Mouse (Mus musculus) yolk sac, embryonic 10.5 days (tissue): ENCODE measurements around the gene Efhd2.
A peak's percentile ranks its signal among the peaks of the same experiment; 100 is the strongest.

ENCODE experiments used
- DNase-seq: peaks from one replicate; pipeline ENCODE4 v3.0.0-alpha.2; 2017; ENCODE audit warnings: low spot score

The Efhd2 gene

DNA sequence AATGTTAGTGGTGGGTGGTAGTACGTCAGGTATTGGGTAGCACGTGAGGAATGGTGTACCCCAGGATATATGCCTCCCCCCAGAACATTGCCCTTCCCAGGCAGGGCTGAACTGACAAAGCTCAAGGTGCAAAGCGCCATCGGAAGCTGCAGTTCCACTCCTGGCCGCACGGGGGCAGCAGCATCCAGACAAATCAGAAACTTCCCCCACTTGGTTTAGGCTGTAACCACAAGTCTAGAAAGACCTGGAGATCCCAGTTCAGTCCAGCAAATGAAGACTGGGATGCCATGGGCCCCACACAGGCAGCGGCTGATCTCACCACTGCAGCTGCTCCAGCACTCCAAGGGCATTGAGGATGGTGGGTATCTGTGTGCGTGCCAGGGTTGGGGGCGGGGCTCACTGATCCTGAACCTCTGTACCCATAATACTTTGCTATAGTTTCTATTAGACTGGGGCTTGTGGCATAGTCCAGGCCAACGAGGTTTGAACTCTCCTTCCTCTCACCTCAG lies 17.2 kb downstream of the Efhd2 start:
- DNase-seq, result peak; percentile 70

DNA sequence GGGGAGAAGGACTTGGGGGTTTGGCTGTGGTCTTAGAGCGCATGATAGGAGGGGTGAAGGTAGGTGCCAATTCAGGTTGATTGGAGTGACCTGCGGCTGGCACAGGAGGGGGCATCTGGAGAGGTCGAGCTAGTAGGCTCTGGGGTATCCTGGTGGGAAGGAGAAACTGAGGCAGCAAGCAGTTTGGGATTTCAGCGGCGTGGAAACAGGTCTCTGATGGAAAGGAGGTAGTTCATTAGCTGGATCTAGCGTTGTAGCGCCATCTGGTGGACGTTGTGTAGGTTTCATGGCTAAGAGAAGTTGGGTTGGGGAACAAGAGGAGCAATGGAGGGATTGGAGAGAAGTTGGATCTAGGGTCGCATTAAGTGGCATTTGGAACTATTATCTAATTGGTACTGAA lies 21.3 kb downstream of the Efhd2 start:
- DNase-seq, result no peak

DNA sequence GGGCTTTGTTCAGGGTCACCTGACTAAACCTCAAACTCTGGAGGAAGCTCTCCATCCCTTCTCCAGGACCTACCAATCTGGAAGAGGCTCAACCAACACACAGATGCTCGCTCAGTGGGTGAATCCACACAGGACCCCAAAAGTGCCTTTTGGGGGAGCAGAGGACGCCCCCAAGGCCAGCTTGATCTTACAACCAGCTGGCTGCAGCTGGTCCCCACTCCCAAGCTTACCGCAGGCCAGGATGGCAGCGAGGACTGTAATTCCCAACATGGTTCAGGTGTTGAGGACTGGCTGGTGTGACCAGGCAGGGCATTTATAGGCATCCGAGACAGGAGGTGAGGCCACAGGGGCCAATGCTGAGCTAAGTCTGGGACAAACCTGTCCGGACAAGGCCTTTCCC lies 28.7 kb downstream of the Efhd2 start, which contains the start of gene Ctrc:
TSS of gene Ctrc (minus strand) at position 361 of the 400 bp plus-strand sequence.
- no peak for DNase-seq

DNA sequence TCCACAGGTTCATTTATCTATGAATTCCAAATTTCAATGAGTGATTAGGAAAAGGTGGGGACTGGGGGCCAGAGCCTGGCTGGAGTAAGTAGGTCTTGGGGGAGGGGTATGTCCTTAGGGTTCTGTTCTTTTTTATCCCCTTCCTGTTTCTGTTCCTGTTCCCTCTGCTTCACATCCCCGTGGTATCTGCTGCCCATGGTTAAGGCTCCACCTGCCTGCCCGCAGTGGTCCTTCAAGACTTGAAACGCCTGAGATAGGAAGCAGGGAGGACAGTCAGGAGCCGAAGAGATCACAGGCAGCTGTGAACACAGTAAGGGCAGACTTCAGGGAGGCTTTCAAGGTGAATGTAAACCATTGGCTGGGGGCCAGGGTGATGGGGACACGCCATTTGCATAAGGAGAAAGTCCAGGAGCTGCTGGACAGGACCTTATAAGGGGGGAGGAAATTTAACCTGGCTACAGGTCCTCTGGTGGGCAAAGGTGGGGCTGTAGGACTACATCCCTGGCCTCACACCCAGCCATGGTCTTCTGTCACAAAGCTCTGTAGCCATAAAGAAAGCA lies 40.1 kb downstream of the Efhd2 start:
- DNase-seq, result no peak

DNA sequence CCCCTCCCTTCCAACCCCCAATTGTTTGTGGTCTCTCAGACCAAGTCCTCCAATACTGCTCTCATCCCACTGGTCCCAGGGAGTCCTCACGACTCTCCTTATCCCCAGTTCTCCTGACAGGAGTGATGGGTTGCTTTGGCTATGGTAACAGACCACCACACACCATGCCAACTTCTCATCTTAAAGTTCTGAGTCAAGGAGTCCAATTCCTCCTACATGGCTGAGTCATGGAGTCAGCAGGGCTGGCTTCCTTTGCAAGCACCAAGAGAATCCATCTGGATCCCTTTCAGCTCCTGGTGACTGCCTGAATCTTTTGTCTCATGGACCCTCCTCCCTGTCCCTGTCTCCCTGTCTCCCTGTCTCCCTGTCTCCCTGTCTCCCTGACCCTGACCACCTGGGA lies 40.8 kb downstream of the Efhd2 start:
- no peak for DNase-seq

DNA sequence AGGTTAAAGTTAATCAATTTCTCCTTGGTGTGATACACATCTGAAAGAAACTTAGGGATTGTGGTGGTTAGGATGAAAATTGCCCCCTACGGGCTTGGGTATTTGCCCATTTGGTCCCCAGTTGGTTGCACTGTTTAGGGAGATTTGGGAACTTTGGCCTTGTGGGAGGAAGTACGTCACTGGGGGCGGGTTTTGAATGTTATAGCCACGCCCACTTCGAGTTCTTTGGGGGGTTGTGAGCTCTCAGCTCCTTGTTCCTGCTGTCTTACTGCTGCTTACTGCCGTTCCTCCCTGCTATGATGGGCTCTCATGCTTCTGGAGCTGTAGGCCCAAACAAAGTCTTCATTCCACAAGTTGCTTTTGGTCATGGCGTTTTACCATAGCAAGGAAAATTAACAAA lies 43.4 kb downstream of the Efhd2 start:
- no peak for DNase-seq

DNA sequence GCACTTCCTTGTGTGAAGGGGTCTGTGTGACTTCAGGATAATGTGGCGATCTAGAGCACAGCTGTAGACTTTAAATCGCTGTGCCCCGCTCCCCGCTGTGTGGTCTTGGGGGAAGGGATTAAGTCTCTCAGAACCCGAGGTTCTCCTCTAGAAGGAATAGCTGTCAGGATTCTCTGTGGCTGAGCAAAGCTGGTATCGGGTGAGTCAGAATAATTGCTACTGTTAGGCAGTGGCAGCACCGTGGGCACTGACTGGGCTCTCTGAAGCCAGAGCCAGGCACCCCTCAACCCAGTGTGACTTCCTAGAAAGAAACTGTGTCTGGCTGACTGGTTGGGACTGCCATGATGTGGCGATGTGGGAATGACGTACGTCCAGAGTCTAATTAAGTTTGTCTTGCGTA lies 44.3 kb downstream of the Efhd2 start:
- no peak for DNase-seq

DNA sequence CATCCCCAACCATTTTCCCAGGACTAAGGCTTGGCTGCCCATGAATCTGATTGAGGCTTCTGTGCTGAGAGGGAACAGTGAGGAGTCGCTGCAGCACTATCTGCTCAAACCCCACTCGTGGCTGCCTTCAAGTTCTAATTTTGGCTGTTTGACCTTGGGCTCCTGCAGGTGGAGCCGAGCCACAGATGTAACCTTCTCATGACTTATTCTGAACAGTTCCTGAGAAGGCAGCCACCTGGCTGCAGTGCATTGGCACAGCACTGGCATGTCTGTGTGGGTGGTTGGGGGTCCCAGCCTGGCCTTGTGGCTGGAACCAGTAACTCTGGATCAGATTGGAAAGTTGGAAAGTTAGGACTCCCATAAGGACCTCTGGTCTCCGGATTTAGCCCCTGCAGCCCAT lies 46.5 kb downstream of the Efhd2 start:
- DNase-seq, result no peak

DNA sequence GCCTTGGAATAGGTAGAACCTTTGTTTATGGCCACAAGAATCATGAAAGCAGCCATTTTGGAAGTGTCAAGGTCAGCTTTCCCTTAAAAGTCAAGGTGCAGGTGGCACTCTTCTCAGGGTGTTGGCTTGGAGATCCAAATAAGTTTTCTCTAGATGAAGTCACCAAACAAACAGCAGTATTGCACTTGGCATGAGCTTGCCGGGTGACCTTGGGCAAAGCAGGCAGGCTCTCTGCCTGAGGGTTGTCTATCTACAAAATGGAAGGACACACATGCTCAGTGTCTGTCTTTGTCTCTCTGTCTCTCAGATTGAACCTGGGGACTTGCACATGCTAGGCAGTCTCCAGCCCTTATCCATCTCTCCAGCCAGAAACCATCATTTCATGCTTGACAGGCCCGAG lies 47.3 kb downstream of the Efhd2 start:
- no peak for DNase-seq

DNA sequence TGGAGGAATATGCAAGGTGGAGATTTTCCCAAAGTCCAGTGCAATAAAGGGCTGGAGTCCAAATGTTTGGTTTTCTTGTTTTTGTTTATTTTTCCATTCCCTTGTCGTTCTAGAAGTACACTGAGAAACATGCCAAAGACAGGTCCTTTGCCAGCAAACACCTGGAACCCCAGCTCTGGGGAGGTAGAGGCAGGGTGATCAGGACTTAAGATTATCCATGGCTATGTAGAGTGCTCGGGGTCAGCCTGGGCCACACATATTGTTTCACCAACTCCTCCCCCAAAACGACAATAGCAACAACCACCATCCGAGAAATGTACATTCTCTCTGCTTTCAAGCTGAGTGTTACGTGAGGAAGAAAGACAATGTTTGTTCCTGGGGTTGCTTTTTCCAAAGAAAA lies 48.7 kb downstream of the Efhd2 start, which contains the start of gene Cela2a:
TSS of gene Cela2a (minus strand) at position 101 of the 400 bp plus-strand sequence.
- no peak for DNase-seq

DNA sequence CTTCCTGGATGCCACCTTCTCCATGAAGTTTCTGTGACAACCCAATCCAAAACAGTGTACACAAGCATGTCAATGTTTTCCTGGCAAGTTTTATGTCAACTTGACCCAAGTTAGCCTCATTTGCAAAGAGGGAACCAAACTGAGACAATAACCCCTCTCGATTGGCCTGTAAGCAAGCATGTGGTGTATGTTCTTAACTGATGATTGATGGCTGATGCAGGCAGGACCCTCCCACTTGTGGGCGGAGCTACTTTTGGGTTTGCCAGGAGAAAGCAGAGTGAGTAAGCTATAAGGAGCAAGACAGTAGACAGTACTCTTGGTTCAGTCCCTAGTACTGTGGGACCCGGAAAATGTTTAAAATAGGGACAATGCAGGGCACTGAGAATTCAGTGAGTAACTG lies 51.7 kb downstream of the Efhd2 start:
- no peak for DNase-seq

DNA sequence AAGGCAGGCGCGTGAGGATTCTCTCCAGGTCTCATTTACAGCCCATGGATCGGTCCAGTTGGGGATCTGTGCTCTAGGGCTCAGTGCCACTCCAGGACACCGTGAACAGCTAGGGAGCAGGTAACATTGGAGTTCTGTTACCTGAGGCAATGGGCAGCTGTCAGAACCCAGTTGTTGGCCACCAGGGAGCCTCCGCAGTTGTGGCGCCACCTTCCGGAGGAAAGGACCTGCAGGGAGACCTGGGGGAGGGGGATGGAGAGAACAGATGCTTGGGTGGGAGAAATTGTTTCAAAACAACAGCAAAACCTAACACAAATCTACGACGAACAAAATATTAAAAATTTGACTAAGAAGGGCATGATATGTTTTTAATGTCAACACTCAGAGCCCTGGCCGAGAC lies 52.6 kb downstream of the Efhd2 start:
- no peak for DNase-seq

DNA sequence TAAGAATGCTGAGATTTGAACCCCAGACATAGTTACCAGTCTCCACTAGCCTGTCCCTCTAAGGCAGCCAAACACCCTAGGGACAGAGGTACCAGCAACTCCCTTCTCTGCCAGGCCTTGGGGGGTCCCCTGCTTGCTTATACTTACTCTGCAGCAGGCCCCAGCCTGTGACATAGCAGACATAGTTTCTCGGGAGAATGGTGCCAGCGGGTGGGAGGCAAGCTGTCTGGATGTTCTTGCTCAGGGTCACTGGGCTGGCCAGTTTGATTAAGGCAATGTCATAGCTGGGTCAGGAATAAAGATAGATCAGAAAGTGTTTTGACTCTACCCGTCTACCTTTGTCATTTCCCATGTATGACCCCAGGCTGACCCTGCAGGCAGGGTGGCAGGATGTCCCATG lies 53.5 kb downstream of the Efhd2 start:
- DNase-seq, result no peak

DNA sequence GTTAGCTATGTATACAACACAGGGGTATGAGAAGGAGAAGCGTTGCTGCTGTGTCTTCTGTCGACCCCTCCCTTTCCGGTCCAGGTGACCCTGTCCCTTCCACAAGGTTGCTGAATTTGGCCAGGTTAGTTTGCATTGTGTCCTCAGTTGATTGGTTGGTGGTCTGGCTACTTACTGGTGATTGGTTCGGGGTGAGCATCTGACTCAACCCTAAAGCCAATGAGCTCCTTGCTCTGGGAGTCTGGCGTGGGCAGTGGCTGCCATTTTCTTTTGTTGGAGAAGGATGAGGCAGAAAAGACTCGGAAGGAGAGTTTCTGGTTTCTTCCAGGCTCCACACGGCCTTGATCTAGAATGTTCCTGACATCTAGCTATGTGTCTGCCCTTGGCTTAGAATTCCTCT lies 55.4 kb downstream of the Efhd2 start:
- DNase-seq, result no peak

DNA sequence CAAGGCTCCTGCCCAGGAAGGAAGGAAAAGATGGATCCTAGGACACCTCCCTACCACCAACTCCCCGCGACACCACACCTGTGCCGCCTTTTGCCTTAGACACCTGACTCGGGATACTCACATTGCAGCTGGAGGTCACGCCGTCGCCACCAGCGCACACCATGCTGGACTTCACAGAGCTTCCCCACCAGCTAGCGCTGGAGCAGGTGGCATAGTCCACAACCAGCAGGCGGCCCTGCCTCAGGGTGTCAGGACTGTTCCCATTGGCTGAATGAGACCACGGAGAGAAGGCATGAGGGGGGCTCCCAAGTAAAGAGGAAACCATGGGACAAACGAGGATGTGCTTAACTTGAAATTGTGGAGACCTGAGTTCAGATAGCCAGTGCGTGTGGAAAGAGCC lies 55.9 kb downstream of the Efhd2 start:
- DNase-seq, result no peak

DNA sequence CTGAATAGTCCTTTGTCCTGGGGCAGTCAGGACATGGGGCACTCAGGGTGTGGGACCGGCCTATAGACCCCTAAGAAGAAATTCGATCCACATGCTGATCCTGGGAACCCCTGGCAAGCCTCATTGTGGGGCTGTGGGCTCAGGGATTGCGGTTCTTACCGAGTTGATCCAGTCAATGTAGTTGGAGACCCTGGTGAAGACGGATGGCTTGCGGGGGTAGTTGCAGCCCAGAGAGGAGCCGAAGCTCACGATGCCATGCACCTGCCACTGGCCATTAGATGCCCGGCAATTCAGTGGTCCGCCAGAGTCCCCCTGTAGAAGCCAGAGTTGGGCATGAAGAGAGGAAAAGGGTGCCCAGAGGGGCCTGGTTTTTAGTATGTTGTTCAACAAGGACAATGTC lies 57.0 kb downstream of the Efhd2 start:
- no peak for DNase-seq

DNA sequence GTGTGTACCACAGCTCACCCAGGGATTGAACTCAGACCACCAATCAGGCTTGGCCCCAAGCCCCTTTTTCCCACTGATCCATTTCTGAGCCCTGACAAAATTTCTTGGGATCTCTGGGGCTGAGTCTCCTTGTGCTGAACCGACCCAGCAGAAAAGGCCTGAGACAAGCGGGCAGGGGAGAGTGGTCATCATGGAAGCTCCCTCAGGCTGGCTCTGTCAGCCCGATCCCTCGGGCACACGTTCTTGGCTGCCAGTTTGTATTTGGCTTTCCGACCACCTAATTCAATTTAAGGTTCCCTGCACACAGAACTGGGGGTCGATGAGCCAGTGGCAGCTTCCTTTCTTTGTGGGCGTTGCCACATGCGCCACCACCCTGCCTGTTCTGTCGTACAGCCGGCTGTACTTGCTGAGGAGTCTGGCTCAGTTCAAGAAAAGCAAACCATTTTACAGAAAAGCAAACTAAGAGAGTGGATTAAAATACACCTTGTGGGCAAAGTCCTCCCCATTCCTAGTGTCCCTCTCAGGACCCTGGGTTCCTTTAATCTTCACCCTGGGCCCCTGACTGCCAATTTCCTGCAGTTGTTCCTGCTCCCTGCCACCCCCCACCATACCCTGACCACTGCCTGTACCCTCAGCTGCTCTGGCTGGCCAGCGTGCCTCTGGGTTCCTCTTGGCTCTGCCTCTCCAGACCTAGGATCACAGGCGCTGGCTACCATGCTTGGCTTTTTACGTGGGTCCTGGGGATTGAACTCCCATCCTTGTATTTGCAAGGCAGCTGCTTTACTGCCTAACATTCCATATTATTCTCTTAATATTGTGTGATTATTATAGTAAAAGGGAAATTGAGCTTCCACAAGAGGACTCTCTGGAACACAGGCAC lies 57.7 kb downstream of the Efhd2 start:
- DNase-seq, result no peak

DNA sequence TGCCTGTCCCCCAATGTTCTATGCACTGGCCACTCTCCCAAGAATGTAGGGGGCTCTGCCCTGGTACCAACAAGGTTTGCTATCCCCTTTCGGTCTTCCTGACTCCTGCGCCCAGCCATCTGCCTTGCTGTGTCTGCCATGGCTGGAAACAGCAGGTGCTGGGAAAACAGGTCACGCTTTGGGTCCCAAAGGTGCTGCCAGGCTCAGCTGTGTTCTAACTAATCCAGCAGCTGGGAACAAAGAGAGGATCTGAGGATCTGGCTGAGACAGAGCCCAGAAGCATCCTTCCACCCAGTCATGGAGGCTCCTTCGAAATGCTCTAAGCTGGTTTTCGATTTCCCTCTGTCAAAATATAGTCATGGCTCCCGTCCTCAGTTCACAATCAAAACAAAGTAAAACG lies 58.5 kb downstream of the Efhd2 start:
- DNase-seq, result no peak

DNA sequence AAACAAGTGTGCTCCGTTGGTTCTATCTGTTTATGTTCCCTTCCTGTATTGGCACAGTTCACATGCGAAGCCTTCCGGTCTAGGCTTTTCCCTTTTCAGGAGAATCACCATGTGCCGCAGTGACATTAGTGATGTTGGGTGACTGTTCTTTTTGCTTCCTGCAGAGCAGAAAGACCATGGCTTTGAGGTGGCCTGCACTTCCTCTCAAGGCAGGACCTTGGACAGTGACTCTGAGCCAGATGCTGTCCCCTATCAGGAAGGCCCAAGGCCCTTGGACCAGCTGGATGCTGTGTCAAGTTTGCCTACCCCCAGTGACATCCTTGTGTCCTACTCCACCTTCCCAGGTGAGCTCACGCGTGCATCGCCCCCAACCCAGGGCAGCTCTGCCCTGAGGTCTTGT lies 63.3 kb downstream of the Efhd2 start:
- DNase-seq, result no peak

DNA sequence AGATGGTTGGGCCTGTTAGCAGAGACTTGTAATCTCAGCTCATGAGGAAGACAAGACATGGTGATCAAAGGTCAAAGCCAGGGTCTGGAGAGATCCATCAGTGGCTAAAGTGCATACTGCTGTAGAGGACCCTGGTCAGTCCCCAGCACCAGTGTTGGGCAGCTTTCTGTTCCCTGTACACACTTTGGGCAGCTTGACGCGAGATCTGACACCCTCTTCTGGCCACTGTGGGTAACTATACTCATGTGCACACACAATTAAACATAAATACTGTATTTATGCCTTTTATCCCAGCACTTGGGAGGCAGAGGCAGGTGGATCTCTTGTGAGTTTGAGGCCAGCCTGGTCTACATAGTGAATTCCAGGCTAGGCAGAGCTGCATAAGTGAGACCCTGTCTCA lies 63.7 kb downstream of the Efhd2 start:
- no peak for DNase-seq

DNA sequence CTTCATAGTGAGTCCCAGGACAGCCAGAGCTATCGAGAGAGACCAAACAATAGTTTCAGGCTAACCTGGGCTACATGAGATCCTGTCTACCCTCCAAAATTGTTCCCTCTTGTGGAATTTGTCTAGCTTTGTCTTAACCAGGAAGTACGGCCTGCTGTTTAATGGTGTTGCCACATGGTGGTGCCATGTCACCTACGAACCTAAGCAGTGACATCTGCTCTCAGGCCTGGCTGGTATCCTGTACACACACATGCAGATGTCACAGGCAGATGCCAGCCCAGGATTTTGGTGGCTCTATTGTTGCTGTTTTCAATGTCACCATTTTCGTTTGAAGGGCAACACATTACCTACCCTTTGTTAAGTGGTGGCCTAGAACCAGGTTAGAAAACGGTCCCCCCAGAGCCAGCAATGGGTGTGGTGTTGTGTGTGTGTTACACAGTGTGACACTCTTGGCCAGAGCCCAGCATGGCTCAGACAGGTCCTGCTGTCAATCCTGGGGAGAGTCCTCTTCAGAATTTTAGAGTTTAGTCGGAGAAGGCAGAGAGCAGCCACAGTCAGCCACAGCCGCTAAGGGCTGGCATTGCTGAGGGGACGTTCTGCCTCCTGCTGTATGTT lies 64.8 kb downstream of the Efhd2 start:
- no peak for DNase-seq
